Mouse (Mus musculus): ENCODE data around the gene Cry2.
A peak's percentile ranks its signal among the peaks of the same experiment; 100 is the strongest.

DNA sequence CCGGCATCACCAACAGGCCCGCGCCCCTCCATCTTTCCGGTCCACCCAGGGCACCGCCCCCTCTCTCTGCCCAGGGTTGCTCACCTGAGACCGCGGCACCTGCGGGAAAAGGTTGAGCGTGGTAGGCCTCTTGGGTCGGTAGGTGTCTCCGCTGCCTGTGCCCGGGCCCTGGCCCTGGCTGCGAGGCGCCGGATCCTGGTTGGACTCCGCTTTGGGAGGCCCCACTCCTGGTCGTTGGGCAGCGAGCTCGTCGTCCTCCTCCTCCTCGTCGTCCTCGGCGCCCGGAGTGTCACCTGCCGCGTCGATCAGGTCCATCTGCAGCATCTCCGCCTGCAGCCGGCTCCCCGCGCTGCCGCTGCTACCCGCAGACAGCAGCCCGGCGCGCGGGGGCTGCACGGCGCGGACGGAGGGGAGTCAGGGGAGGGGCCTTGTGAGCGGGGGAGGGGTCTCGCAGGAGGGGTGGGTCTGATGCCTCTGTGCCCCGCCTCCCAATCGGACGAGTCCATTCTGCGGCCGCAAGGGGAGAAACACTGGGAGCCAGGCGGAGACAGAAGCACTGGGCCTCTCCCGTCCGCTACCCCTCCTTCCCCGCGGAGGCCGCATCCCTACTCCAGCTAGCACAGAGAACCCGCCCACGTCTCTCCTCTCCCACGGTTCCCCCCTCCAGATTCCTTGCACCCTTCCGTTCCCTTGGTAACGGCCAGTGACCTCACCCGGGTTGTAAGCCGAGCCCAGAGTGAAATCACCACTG is 44.8 kb downstream of the Cry2 start:
- TF ChIP-seq CTCF (IDR thresholded peaks at IDR 0.05) (peak; percentile 13), EP300 (IDR thresholded peaks at IDR 0.05) (no peak)

Measured in lung, postnatal 0 days (tissue).